Mouse (Mus musculus) liver, embryonic 12.5 days (tissue): Measurements from ENCODE around the gene Acap3. TPM values are rescaled to one million over a fixed set of nuclear protein-coding genes. Genes with fewer than 3 reads are reported as not detected.

Source experiments
- ATAC-seq: fragments of 200-750 bp; cut with Nextera tagmentation; 2 replicates; pipeline ENCODE4 v1.8.0; 2017; ENCODE audit warnings: moderate number of reproducible peaks, mild to moderate bottlenecking, moderate library complexity
- H3K27ac ChIP-seq: fragments of 300-500 bp; sonication (generic); 2 replicates; pipeline ENCODE4 v1.5.1; 2016; ENCODE audit warnings: mild to moderate bottlenecking
- H3K27me3 ChIP-seq: fragments of 300-500 bp; sonication (generic); replicated peaks from 2 replicates; pipeline ENCODE4 v1.6.1; 2016; ENCODE audit warnings: mild to moderate bottlenecking, moderate library complexity
- H3K36me3 ChIP-seq: fragments of 300-500 bp; sonication (generic); 2 replicates; pipeline ENCODE4 v1.6.1; 2016; ENCODE audit warnings: mild to moderate bottlenecking, moderate library complexity
- H3K4me1 ChIP-seq: fragments of 300-500 bp; sonication (generic); 2 replicates; pipeline ENCODE4 v1.6.1; 2016
- H3K4me2 ChIP-seq: fragments of 300-500 bp; sonication (generic); 2 replicates; pipeline ENCODE4 v1.6.1; 2016; ENCODE audit warnings: mild to moderate bottlenecking, moderate library complexity
- H3K4me3 ChIP-seq: fragments of 300-500 bp; sonication (generic); 2 replicates; pipeline ENCODE4 v1.5.1; 2016; ENCODE audit warnings: mild to moderate bottlenecking, moderate library complexity
- H3K9ac ChIP-seq: fragments of 300-500 bp; sonication (generic); 2 replicates; pipeline ENCODE4 v1.6.1; 2016; ENCODE audit warnings: mild to moderate bottlenecking, moderate library complexity
- H3K9me3 ChIP-seq: fragments of 300-500 bp; sonication (generic); replicated peaks from 2 replicates; pipeline ENCODE4 v1.6.1; 2016; ENCODE audit warnings: mild to moderate bottlenecking, moderate library complexity
- WGBS: fragments of 180-500 bp; shearing (Covaris S2); methylation state at CpG from one replicate; pipeline ENCODE4 v1.1.7; 2016; ENCODE audit not compliant: insufficient replicate concordance; 5-methylcytosine and 5-hydroxymethylcytosine counted together
- polyA plus RNA-seq: library from polyadenylated mRNA; unstranded; fragments of >200 nt; fragmentation: Nextera tagmentation; extraction: Ambion mirVana; gene quantifications from 2 replicates; pipeline ENCODE4 v1.2.1, GENCODE M21; 2016

Gene Acap3
- polyA plus RNA-seq, 1 experiment from 2014 or later, result 13.4 TPM

GRCm38 (mm10) chr4:155889316-155889715 lies 2.3 kb upstream of the Acap3 start:
- ATAC-seq, result no peak
- Histone ChIP-seq H3K9me3 (no peaks in the 10 kb centered on the region), H3K4me1 (peaks cover 36% of the 10 kb centered on the region), H3K36me3 (peaks cover 58% of the 10 kb centered on the region), H3K27me3 (no peaks in the 10 kb centered on the region), H3K4me2 (no peak overlapping the region), H3K9ac (no peak overlapping the region), H3K4me3 (no peak overlapping the region), H3K27ac (no peak overlapping the region)
- WGBS, result 68% methylated on average over 5 of the region's 5 CpGs

- Histone ChIP-seq H3K27ac (peak overlapping the region; percentile 92; the same call in 1 of the 2 replicates), H3K27me3 (no peaks in the 10 kb centered on the region), H3K4me1 (peaks cover 49% of the 10 kb centered on the region), H3K4me3 (peak overlapping the region; percentile 79), H3K36me3 (peaks cover 51% of the 10 kb centered on the region), H3K9ac (peak overlapping the region; percentile 85), H3K4me2 (peak overlapping the region; percentile 100), H3K9me3 (no peaks in the 10 kb centered on the region)
- ATAC-seq, result no peak
- 0% methylated on average over 34 of the region's 34 CpGs for WGBS
Measured at GRCm38 (mm10) chr4:155891011-155891471, 581 bp upstream of the Acap3 start.

GRCm38 (mm10) chr4:155892017-155892416 lies 395 bp downstream of the Acap3 start:
- Histone ChIP-seq H3K36me3 (peaks cover 51% of the 10 kb centered on the region), H3K4me1 (peaks cover 49% of the 10 kb centered on the region), H3K4me2 (peak overlapping the region; percentile 100), H3K9me3 (no peaks in the 10 kb centered on the region), H3K27me3 (no peaks in the 10 kb centered on the region), H3K9ac (peak overlapping the region; percentile 85), H3K4me3 (peak overlapping the region; percentile 79), H3K27ac (peak overlapping the region; percentile 92)
- WGBS, result under 1% methylated on average over 46 of the region's 56 CpGs
- peak; percentile 89 for ATAC-seq

- peak; percentile 36 for ATAC-seq
- no peaks in the 10 kb centered on the region for H3K9me3 ChIP-seq
- H3K9ac ChIP-seq, result peak overlapping the region; percentile 85
- H3K4me2 ChIP-seq, result peak overlapping the region; percentile 100
- peak overlapping the region; percentile 79 for H3K4me3 ChIP-seq
- peaks cover 49% of the 10 kb centered on the region for H3K36me3 ChIP-seq
- no peaks in the 10 kb centered on the region for H3K27me3 ChIP-seq
- H3K27ac ChIP-seq, result peak overlapping the region; percentile 92
- peaks cover 49% of the 10 kb centered on the region for H3K4me1 ChIP-seq
- WGBS, result 4% methylated on average over 37 of the region's 37 CpGs
Measured at GRCm38 (mm10) chr4:155892438-155893211, 1.0 kb downstream of the Acap3 start.

GRCm38 (mm10) chr4:155893212-155893690 lies 1.6 kb downstream of the Acap3 start:
- no peaks in the 10 kb centered on the region for H3K9me3 ChIP-seq
- 65% methylated on average over 8 of the region's 8 CpGs for WGBS
- no peaks in the 10 kb centered on the region for H3K27me3 ChIP-seq
- H3K4me1 ChIP-seq, result peaks cover 49% of the 10 kb centered on the region
- H3K27ac ChIP-seq, result peak overlapping the region; percentile 92
- H3K4me2 ChIP-seq, result peak overlapping the region; percentile 100
- peaks cover 47% of the 10 kb centered on the region for H3K36me3 ChIP-seq
- peak overlapping the region; percentile 85 for H3K9ac ChIP-seq
- no peak for ATAC-seq
- H3K4me3 ChIP-seq, result peak overlapping the region; percentile 79

- H3K27ac ChIP-seq, result peak overlapping the region; percentile 92
- WGBS, result 12% methylated on average over 8 of the region's 8 CpGs
- H3K4me1 ChIP-seq, result peaks cover 49% of the 10 kb centered on the region
- peak overlapping the region; percentile 100 for H3K4me2 ChIP-seq
- H3K9me3 ChIP-seq, result no peaks in the 10 kb centered on the region
- H3K4me3 ChIP-seq, result peak overlapping the region; percentile 79
- peak; percentile 66 for ATAC-seq
- peak overlapping the region; percentile 65 for H3K9ac ChIP-seq
- H3K27me3 ChIP-seq, result no peaks in the 10 kb centered on the region
- H3K36me3 ChIP-seq, result peaks cover 47% of the 10 kb centered on the region
Measured at GRCm38 (mm10) chr4:155894311-155894881, 2.8 kb downstream of the Acap3 start.

GRCm38 (mm10) chr4:155895216-155895615 lies 3.6 kb downstream of the Acap3 start:
- no peak overlapping the region for H3K4me3 ChIP-seq
- peak overlapping the region; percentile 65; the same call in 1 of the 2 replicates for H3K9ac ChIP-seq
- WGBS, result 68% methylated on average over 6 of the region's 6 CpGs
- H3K36me3 ChIP-seq, result peaks cover 47% of the 10 kb centered on the region
- peak overlapping the region; percentile 92; the same call in 1 of the 2 replicates for H3K27ac ChIP-seq
- no peaks in the 10 kb centered on the region for H3K9me3 ChIP-seq
- peaks cover 44% of the 10 kb centered on the region for H3K4me1 ChIP-seq
- no peak for ATAC-seq
- H3K4me2 ChIP-seq, result peak overlapping the region; percentile 100
- no peaks in the 10 kb centered on the region for H3K27me3 ChIP-seq

- ATAC-seq, result no peak
- Histone ChIP-seq H3K4me2 (no peak overlapping the region), H3K27ac (no peak overlapping the region), H3K4me1 (peaks cover 38% of the 10 kb centered on the region), H3K9me3 (no peaks in the 10 kb centered on the region), H3K4me3 (no peak overlapping the region), H3K27me3 (no peaks in the 10 kb centered on the region), H3K9ac (no peak overlapping the region), H3K36me3 (peaks cover 52% of the 10 kb centered on the region)
- WGBS, result 84% methylated on average over 4 of the region's 4 CpGs
Measured at GRCm38 (mm10) chr4:155895826-155896225, 4.2 kb downstream of the Acap3 start.

GRCm38 (mm10) chr4:155896461-155896860 lies 4.8 kb downstream of the Acap3 start:
- no peaks in the 10 kb centered on the region for H3K27me3 ChIP-seq
- H3K4me2 ChIP-seq, result no peak overlapping the region
- no peak overlapping the region for H3K27ac ChIP-seq
- H3K4me1 ChIP-seq, result peaks cover 32% of the 10 kb centered on the region
- H3K9ac ChIP-seq, result no peak overlapping the region
- no peak overlapping the region for H3K4me3 ChIP-seq
- 93% methylated on average over 12 of the region's 12 CpGs for WGBS
- no peaks in the 10 kb centered on the region for H3K9me3 ChIP-seq
- no peak for ATAC-seq
- H3K36me3 ChIP-seq, result peaks cover 58% of the 10 kb centered on the region

GRCm38 (mm10) chr4:155898318-155898717 lies 6.7 kb downstream of the Acap3 start:
- Histone ChIP-seq H3K9me3 (no peaks in the 10 kb centered on the region), H3K4me2 (no peak overlapping the region), H3K4me3 (no peak overlapping the region), H3K9ac (no peak overlapping the region), H3K4me1 (peaks cover 23% of the 10 kb centered on the region), H3K27ac (no peak overlapping the region), H3K27me3 (no peaks in the 10 kb centered on the region), H3K36me3 (peaks cover 77% of the 10 kb centered on the region)
- ATAC-seq, result no peak
- WGBS, result 96% methylated on average over 2 of the region's 2 CpGs

GRCm38 (mm10) chr4:155899355-155899754 lies 7.7 kb downstream of the Acap3 start:
- Histone ChIP-seq H3K27ac (no peak overlapping the region), H3K9ac (no peak overlapping the region), H3K4me1 (peaks cover 12% of the 10 kb centered on the region), H3K4me3 (no peak overlapping the region), H3K9me3 (no peaks in the 10 kb centered on the region), H3K27me3 (no peaks in the 10 kb centered on the region), H3K36me3 (peaks cover 87% of the 10 kb centered on the region), H3K4me2 (no peak overlapping the region)
- ATAC-seq, result no peak
- 88% methylated on average over 7 of the region's 7 CpGs for WGBS

GRCm38 (mm10) chr4:155901205-155901604 lies 9.6 kb downstream of the Acap3 start:
- 67% methylated on average over 3 of the region's 3 CpGs for whole genome bisulfite sequencing

More at GRCm38 (mm10) chr4:155901205-155901604, 9.6 kb downstream of the Acap3 start:
- Histone ChIP-seq H3K4me1 (no peaks in the 10 kb centered on the region), H3K9me3 (no peaks in the 10 kb centered on the region), H3K4me2 (no peak overlapping the region), H3K27me3 (no peaks in the 10 kb centered on the region), H3K27ac (no peak overlapping the region), H3K4me3 (no peak overlapping the region), H3K36me3 (peaks cover 96% of the 10 kb centered on the region), H3K9ac (no peak overlapping the region)
- no peak for ATAC-seq
